8 mouse cellular contexts compared by ENCODE assay signal in genomic region chr3:89308089-89308488, GRCm38 (mm10). TPM values are rescaled to one million over a fixed set of nuclear protein-coding genes. Genes with fewer than 3 reads are reported as not detected.
DNase-seq lines count a peak whose midpoint lies in the region; ATAC-seq and TF ChIP-seq lines count a peak whose summit lies in the region.

No protein-coding gene starts in this region.

- H3K9me3 ChIP-seq in intestine, embryonic 16.5 days (ENCODE audit: control insufficient read depth, low read length) = peaks cover 3% of the 10 kb centered on the region; the same call in 1 of the 2 replicates
- no peaks in the 10 kb centered on the region for H3K9me3 ChIP-seq in liver, embryonic 14.5 days (ENCODE audit: control insufficient read depth, low read length)
- H3K9me3 ChIP-seq in neural tube, embryonic 13.5 days = no peaks in the 10 kb centered on the region

- TF ChIP-seq EP300 in liver, embryonic 14.5 days (IDR thresholded peaks at IDR 0.05; ENCODE audit: low read depth) = no peak

- DNase-seq in B cell, adult 2 months = peak; percentile 71 to 73
- DNase-seq in R1 (ENCODE audit: low read depth, low spot score) = peak; percentile 86
- DNase-seq in cerebellum, postnatal 25 days = peak; percentile 75 to 81
- peak; percentile 49 to 60 for DNase-seq in gastrocnemius, postnatal 36 days
- peak in 1 of 3 experiments; percentile 26 for DNase-seq in liver, embryonic 14.5 days (ENCODE audit: low read depth in 3 of 3, low spot score in 3 of 3)
- DNase-seq in thymus, postnatal 10 days (ENCODE audit: low spot score in 2 of 2) = peak; percentile 36 to 69

- 5% methylated on average over 9 of the region's 9 CpGs for WGBS in intestine, embryonic 16.5 days
- 4% methylated on average over 9 of the region's 9 CpGs for WGBS in liver, embryonic 14.5 days (ENCODE audit: insufficient replicate concordance)
- 2% methylated on average over 9 of the region's 9 CpGs for WGBS in neural tube, embryonic 13.5 days

- H3K27me3 ChIP-seq in intestine, embryonic 16.5 days (replicated peaks; ENCODE audit: control insufficient read depth, insufficient read depth, low read length) = no peaks in the 10 kb centered on the region
- H3K27me3 ChIP-seq in liver, embryonic 14.5 days (ENCODE audit: control insufficient read depth, insufficient read depth, low read length) = no peaks in the 10 kb centered on the region
- 0 out of 2 replicates have a peak, but pooled peaks cover 3% of the 10 kb centered on the region for H3K27me3 ChIP-seq in neural tube, embryonic 13.5 days

- no peaks in the 10 kb centered on the region for H3K36me3 ChIP-seq in intestine, embryonic 16.5 days (ENCODE audit: control insufficient read depth, insufficient read depth, low read length)
- H3K36me3 ChIP-seq in liver, embryonic 14.5 days (replicated peaks; ENCODE audit: control insufficient read depth, insufficient read depth, low read depth) = no peaks in the 10 kb centered on the region
- H3K36me3 ChIP-seq in neural tube, embryonic 13.5 days = 0 out of 2 replicates have a peak, but pooled peaks cover 6% of the 10 kb centered on the region

- TF ChIP-seq CTCF in liver, embryonic 14.5 days (IDR thresholded peaks at IDR 0.05; ENCODE audit: low read depth) = peak; percentile 87

- H3K4me2 ChIP-seq in intestine, embryonic 16.5 days (ENCODE audit: low read depth, low read length) = no peak overlapping the region
- H3K4me2 ChIP-seq in liver, embryonic 14.5 days (ENCODE audit: low read depth) = no peak overlapping the region
- H3K4me2 ChIP-seq in neural tube, embryonic 13.5 days = no peak overlapping the region

- H3K9ac ChIP-seq in intestine, embryonic 16.5 days (ENCODE audit: low read depth, low read length) = no peak overlapping the region
- no peak overlapping the region for H3K9ac ChIP-seq in liver, embryonic 14.5 days (replicated peaks)
- no peak overlapping the region for H3K9ac ChIP-seq in neural tube, embryonic 13.5 days

- intact Hi-C loops in gastrocnemius, postnatal 36 days (cut with DNase I) = loop anchor here (2.0 kb wide), 1 partner anchor 59 kb away; no protein-coding TSS in a partner anchor

- peaks cover 15% of the 10 kb centered on the region for H3K4me1 ChIP-seq in intestine, embryonic 16.5 days (ENCODE audit: control insufficient read depth, insufficient read depth, low read length)
- H3K4me1 ChIP-seq in liver, embryonic 14.5 days (replicated peaks; ENCODE audit: control insufficient read depth in 2 of 2, insufficient read depth in 2 of 2, low read length in 1 of 2) = peaks cover 0 to 3% of the 10 kb centered on the region in 2 experiments; a peak in 1 of 4 replicates
- H3K4me1 ChIP-seq in neural tube, embryonic 13.5 days (replicated peaks) = no peaks in the 10 kb centered on the region

- ATAC-seq in intestine, embryonic 16.5 days = peak; percentile 65
- 0 out of 2 replicates have a peak, but pooled peaks have one; percentile 8 for ATAC-seq in liver, embryonic 14.5 days (ENCODE audit: insufficient read depth)
- ATAC-seq in neural tube, embryonic 13.5 days (ENCODE audit: low read depth) = peak; percentile 81

- no peak overlapping the region for H3K4me3 ChIP-seq in intestine, embryonic 16.5 days (ENCODE audit: low read length)
- no peak overlapping the region for H3K4me3 ChIP-seq in liver, embryonic 14.5 days (ENCODE audit: insufficient read depth in 1 of 2, low read depth in 2 of 2, low read length in 2 of 2)
- H3K4me3 ChIP-seq in neural tube, embryonic 13.5 days = no peak overlapping the region

- no peak overlapping the region for H3K27ac ChIP-seq in intestine, embryonic 16.5 days (ENCODE audit: low read length)
- H3K27ac ChIP-seq in liver, embryonic 14.5 days = no peak overlapping the region
- H3K27ac ChIP-seq in neural tube, embryonic 13.5 days (replicated peaks) = no peak overlapping the region

RNA-seq across cellular contexts. Expression of gene Efna3, which starts 14.7 kb away (rescaled TPM):
- total RNA-seq in gastrocnemius, postnatal 36 days (2021) = not detected
- 5.9 and 7.5 TPM in 2 replicates for polyA plus RNA-seq in intestine, embryonic 16.5 days (2015; fragmentation: Nextera tagmentation; extraction: Ambion mirVana)
- 0.06 and 0.13 TPM in 2 replicates for polyA plus RNA-seq in liver, embryonic 14.5 days (2012; rRNA removed)
- polyA plus RNA-seq in liver, embryonic 14.5 days (2014; fragmentation: Nextera tagmentation; extraction: Ambion mirVana) = 0.05 and 0.08 TPM in 2 replicates
- 87.4 and 90.1 TPM in 2 replicates for polyA plus RNA-seq in neural tube, embryonic 13.5 days (2015; fragmentation: Nextera tagmentation; extraction: Ambion mirVana)

RNA-seq across cellular contexts. Expression of gene Efna1, which starts 27.1 kb away (rescaled TPM):
- total RNA-seq in gastrocnemius, postnatal 36 days (2021) = 10 to 100 TPM; 10.1 to 11.5 TPM
- 62.9 and 69.6 TPM in 2 replicates for polyA plus RNA-seq in intestine, embryonic 16.5 days (2015; fragmentation: Nextera tagmentation; extraction: Ambion mirVana)
- polyA plus RNA-seq in liver, embryonic 14.5 days (2012; rRNA removed) = 3.6 and 3.7 TPM in 2 replicates
- polyA plus RNA-seq in liver, embryonic 14.5 days (2014; fragmentation: Nextera tagmentation; extraction: Ambion mirVana) = 2.9 TPM in 2 replicates
- 12.5 and 14.5 TPM in 2 replicates for polyA plus RNA-seq in neural tube, embryonic 13.5 days (2015; fragmentation: Nextera tagmentation; extraction: Ambion mirVana)

RNA-seq across cellular contexts. Expression of gene Efna4, which starts 29.7 kb away (rescaled TPM):
- under 1 TPM in 1 of 2 experiments, not detected in 1; 0.15 TPM for total RNA-seq in gastrocnemius, postnatal 36 days (2021)
- polyA plus RNA-seq in intestine, embryonic 16.5 days (2015; fragmentation: Nextera tagmentation; extraction: Ambion mirVana) = 12.1 and 14.1 TPM in 2 replicates
- polyA plus RNA-seq in liver, embryonic 14.5 days (2012; rRNA removed) = 0.81 and 0.92 TPM in 2 replicates
- polyA plus RNA-seq in liver, embryonic 14.5 days (2014; fragmentation: Nextera tagmentation; extraction: Ambion mirVana) = 0.62 and 0.78 TPM in 2 replicates
- polyA plus RNA-seq in neural tube, embryonic 13.5 days (2015; fragmentation: Nextera tagmentation; extraction: Ambion mirVana) = 8.5 and 10.7 TPM in 2 replicates

RNA-seq across cellular contexts. Expression of gene Slc50a1, which starts 37.7 kb away (rescaled TPM):
- total RNA-seq in gastrocnemius, postnatal 36 days (2021) = 1 to 10 TPM; 8.3 to 9.1 TPM
- 62.7 and 74.1 TPM in 2 replicates for polyA plus RNA-seq in intestine, embryonic 16.5 days (2015; fragmentation: Nextera tagmentation; extraction: Ambion mirVana)
- 16.5 and 21.8 TPM in 2 replicates for polyA plus RNA-seq in liver, embryonic 14.5 days (2012; rRNA removed)
- 17.3 and 18.7 TPM in 2 replicates for polyA plus RNA-seq in liver, embryonic 14.5 days (2014; fragmentation: Nextera tagmentation; extraction: Ambion mirVana)
- polyA plus RNA-seq in neural tube, embryonic 13.5 days (2015; fragmentation: Nextera tagmentation; extraction: Ambion mirVana) = 44.0 and 45.5 TPM in 2 replicates

RNA-seq across cellular contexts. Expression of gene Adam15, which starts 41.7 kb away (rescaled TPM):
- total RNA-seq in gastrocnemius, postnatal 36 days (2021) = 10 to 100 TPM; 15.8 to 23.2 TPM
- polyA plus RNA-seq in intestine, embryonic 16.5 days (2015; fragmentation: Nextera tagmentation; extraction: Ambion mirVana) = 49.3 and 51.6 TPM in 2 replicates
- 6.2 TPM in 2 replicates for polyA plus RNA-seq in liver, embryonic 14.5 days (2012; rRNA removed)
- 4.0 and 4.9 TPM in 2 replicates for polyA plus RNA-seq in liver, embryonic 14.5 days (2014; fragmentation: Nextera tagmentation; extraction: Ambion mirVana)
- polyA plus RNA-seq in neural tube, embryonic 13.5 days (2015; fragmentation: Nextera tagmentation; extraction: Ambion mirVana) = 48.8 and 54.0 TPM in 2 replicates

Comparison
In these comparisons a context has a peak if more than half of its experiments do, and no peak if none do; other contexts are left out.
1. ATAC-seq: peak in every context shown above with its lines; median percentile 81 in neural tube, embryonic 13.5 days; 65 in intestine, embryonic 16.5 days; 8 in liver, embryonic 14.5 days.
2. RNA of gene Efna3, which starts 14.7 kb away (polyA plus RNA-seq): 87.4 to 90.1 TPM in neural tube, embryonic 13.5 days; 5.9 to 7.5 TPM in intestine, embryonic 16.5 days and 0.05 to 0.13 TPM in liver, embryonic 14.5 days; every median in the first group is over 10 times any median in the second.